Mouse (Mus musculus) frontal cortex, postnatal 14 days (tissue): ENCODE data around the gene Kif1c.

Experiments
- DNase-seq, 2 experiments: peaks; one replicate each; pipeline ENCODE4 v3.0.0; 2022; ENCODE audit warnings: low spot score in 2 of 2

The Kif1c gene

GRCm38 (mm10) chr11:70699722-70700556, at the start of gene Kif1c, which contains the start of gene Inca1:
Gene Kif1c (plus strand): TSS chr11:70700548.
Gene Inca1 (minus strand): TSS chr11:70700155.
- DNase-seq, result peak; percentile 86 to 94

GRCm38 (mm10) chr11:70651391-70651790, 49.0 kb upstream of the Kif1c start:
- DNase-seq, result no peak

- DNase-seq, result no peak
Observed at GRCm38 (mm10) chr11:70652029-70652883, 48.1 kb upstream of the Kif1c start.

- DNase-seq, result no peak
Observed at GRCm38 (mm10) chr11:70652884-70653344, 47.4 kb upstream of the Kif1c start.

- DNase-seq, result no peak
Observed at GRCm38 (mm10) chr11:70653345-70654197, 46.8 kb upstream of the Kif1c start.

GRCm38 (mm10) chr11:70654198-70654922, 46.0 kb upstream of the Kif1c start, which contains the start of gene Pfn1:
Gene Pfn1 (minus strand): TSS chr11:70654644.
- no peak for DNase-seq

GRCm38 (mm10) chr11:70654923-70655570, 45.3 kb upstream of the Kif1c start:
- peak in 1 of 2 experiments; percentile 62 for DNase-seq

- DNase-seq, result no peak
Observed at GRCm38 (mm10) chr11:70655571-70656455, 44.5 kb upstream of the Kif1c start.

- DNase-seq, result no peak
Observed at GRCm38 (mm10) chr11:70656456-70656927, 43.9 kb upstream of the Kif1c start.

GRCm38 (mm10) chr11:70656964-70657363, 43.4 kb upstream of the Kif1c start, which contains the start of gene Eno3:
Gene Eno3 (plus strand): TSS chr11:70657202.
- no peak for DNase-seq

GRCm38 (mm10) chr11:70657573-70657972, 42.8 kb upstream of the Kif1c start:
- DNase-seq, result no peak

GRCm38 (mm10) chr11:70657991-70658390, 42.4 kb upstream of the Kif1c start:
- no peak for DNase-seq

- DNase-seq, result no peak
Observed at GRCm38 (mm10) chr11:70658521-70658920, 41.8 kb upstream of the Kif1c start.

- no peak for DNase-seq
Observed at GRCm38 (mm10) chr11:70658942-70659341, 41.4 kb upstream of the Kif1c start.

- no peak for DNase-seq
Observed at GRCm38 (mm10) chr11:70660571-70660970, 39.8 kb upstream of the Kif1c start.

GRCm38 (mm10) chr11:70663101-70663500, 37.2 kb upstream of the Kif1c start:
- DNase-seq, result no peak

- DNase-seq, result no peak
Observed at GRCm38 (mm10) chr11:70663957-70664356, 36.4 kb upstream of the Kif1c start.

GRCm38 (mm10) chr11:70664741-70665140, 35.6 kb upstream of the Kif1c start:
- DNase-seq, result no peak

- no peak for DNase-seq
Observed at GRCm38 (mm10) chr11:70666687-70667086, 33.7 kb upstream of the Kif1c start.
